Mouse (Mus musculus) thymus, adult 2 months (tissue): ENCODE data around the gene Apoa5. TPM values are rescaled to one million over a fixed set of nuclear protein-coding genes. Genes with fewer than 3 reads are reported as not detected.

Experiments used
- DNase-seq: peaks from one replicate; pipeline ENCODE4 v3.0.0; 2021
- H3K27ac ChIP-seq: fragments of 200-500 bp; 2 replicates; pipeline ENCODE4 v1.5.1; 2012; ENCODE audit warnings: low read length, control low read depth; ENCODE audit not compliant: control insufficient read depth, insufficient read depth
- H3K27me3 ChIP-seq: fragments of 200-500 bp; 2 replicates; pipeline ENCODE4 v1.6.1; 2012; ENCODE audit warnings: mild to moderate bottlenecking, low read length, moderate library complexity, mixed read lengths; ENCODE audit not compliant: control insufficient read depth, insufficient read depth
- H3K36me3 ChIP-seq: fragments of 200-500 bp; 2 replicates; pipeline ENCODE4 v1.6.1; 2012; ENCODE audit warnings: mild to moderate bottlenecking, low read length, moderate library complexity; ENCODE audit not compliant: control insufficient read depth, insufficient read depth
- H3K4me1 ChIP-seq: fragments of 200-500 bp; replicated peaks from 2 replicates; pipeline ENCODE4 v1.6.1; 2012; ENCODE audit warnings: low read length; ENCODE audit not compliant: control insufficient read depth, insufficient read depth
- H3K4me3 ChIP-seq: fragments of 200-500 bp; 2 replicates; pipeline ENCODE4 v1.5.1; 2012; ENCODE audit warnings: mild to moderate bottlenecking, low read length, control low read depth, moderate library complexity; ENCODE audit not compliant: control insufficient read depth, insufficient read depth
- CTCF ChIP-seq: fragments of 200-500 bp; IDR thresholded peaks from 2 replicates; pipeline ENCODE4 v1.5.1; 2012; ENCODE audit warnings: mild to moderate bottlenecking, control low read depth, low read length, moderate library complexity, borderline replicate concordance; ENCODE audit not compliant: control insufficient read depth, poor library complexity, insufficient read depth; ENCODE audit errors: extremely low read depth
- POLR2A ChIP-seq: fragments of 200-500 bp; IDR thresholded peaks from 2 replicates; pipeline ENCODE4 v1.6.1; 2012; ENCODE audit warnings: mild to moderate bottlenecking, low read length, control low read depth, moderate library complexity; ENCODE audit not compliant: control insufficient read depth, poor library complexity, insufficient read depth; ENCODE audit errors: extremely low read depth
- WGBS: fragments of 180-500 bp; shearing (Covaris S2); methylation state at CpG from one replicate; pipeline ENCODE4 v1.1.7; 2018; 5-methylcytosine and 5-hydroxymethylcytosine counted together
- polyA plus RNA-seq: library from polyadenylated mRNA; depleted of rRNA; stranded (reverse); fragments of >200 nt; gene quantifications from 2 replicates; pipeline ENCODE4 v1.2.3, GENCODE M21; 2012

Gene Apoa5
- polyA plus RNA-seq, 1 experiment, result 0.09 TPM

DNA sequence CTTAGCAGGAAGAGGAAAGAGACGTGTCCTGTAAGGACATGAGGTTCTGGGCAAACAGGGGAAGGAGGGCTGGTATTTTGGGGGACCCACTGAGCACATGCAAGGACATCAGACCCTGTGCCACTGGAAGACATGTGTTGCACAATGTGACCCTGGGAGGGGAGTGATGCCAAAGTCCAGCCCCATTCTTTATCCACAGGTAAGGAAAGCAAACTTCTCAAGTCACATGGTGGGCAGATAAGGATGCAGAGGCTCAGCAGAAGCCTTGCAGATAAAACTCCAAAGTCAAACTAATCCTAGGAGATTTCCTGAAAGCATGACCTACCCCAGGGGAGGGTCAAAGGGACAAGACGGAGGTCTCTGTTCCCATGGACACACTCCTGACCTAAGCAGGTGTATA lies 26.6 kb upstream of the Apoa5 start:
- Histone ChIP-seq H3K4me1 (no peaks in the 10 kb centered on the region), H3K27ac (no peak overlapping the region), H3K36me3 (no peaks in the 10 kb centered on the region), H3K4me3 (no peak overlapping the region), H3K27me3 (no peaks in the 10 kb centered on the region)
- TF ChIP-seq CTCF (no peak), POLR2A (no peak)
- 91% methylated on average over 2 of the region's 2 CpGs for WGBS
- no peak for DNase-seq

GRCm38 (mm10) chr9:46243122-46243521 lies 25.3 kb upstream of the Apoa5 start:
- no peak for TF ChIP-seq POLR2A
- no peak for TF ChIP-seq CTCF
- H3K36me3 ChIP-seq, result no peaks in the 10 kb centered on the region
- no peaks in the 10 kb centered on the region for H3K27me3 ChIP-seq
- WGBS, result 84% methylated on average over 4 of the region's 4 CpGs
- DNase-seq, result no peak
- H3K27ac ChIP-seq, result no peak overlapping the region
- H3K4me3 ChIP-seq, result no peak overlapping the region
- no peaks in the 10 kb centered on the region for H3K4me1 ChIP-seq

DNA sequence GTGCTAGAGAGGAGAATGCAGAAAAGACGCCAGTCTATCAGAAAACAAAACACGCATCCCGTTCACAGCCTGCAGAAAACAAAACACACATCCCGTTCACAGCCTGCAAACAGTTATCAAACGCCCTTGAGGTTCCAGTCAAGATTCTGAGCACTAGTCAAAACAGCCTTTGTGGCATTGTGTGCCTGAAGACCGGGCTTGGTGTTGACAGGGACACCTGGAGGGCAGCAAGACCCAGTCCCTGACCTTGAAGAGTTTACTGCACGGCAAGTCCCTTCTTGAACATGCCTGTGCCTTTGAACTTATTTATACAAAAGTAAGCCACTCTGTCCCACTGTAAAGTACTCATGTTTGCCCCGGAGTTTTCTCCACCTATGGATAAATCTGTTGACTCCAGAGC lies 24.8 kb upstream of the Apoa5 start:
- H3K4me3 ChIP-seq, result no peak overlapping the region
- no peaks in the 10 kb centered on the region for H3K36me3 ChIP-seq
- no peak for TF ChIP-seq CTCF
- WGBS, result 82% methylated on average over 8 of the region's 8 CpGs
- H3K27ac ChIP-seq, result no peak overlapping the region
- H3K27me3 ChIP-seq, result no peaks in the 10 kb centered on the region
- DNase-seq, result no peak
- H3K4me1 ChIP-seq, result no peaks in the 10 kb centered on the region

DNA sequence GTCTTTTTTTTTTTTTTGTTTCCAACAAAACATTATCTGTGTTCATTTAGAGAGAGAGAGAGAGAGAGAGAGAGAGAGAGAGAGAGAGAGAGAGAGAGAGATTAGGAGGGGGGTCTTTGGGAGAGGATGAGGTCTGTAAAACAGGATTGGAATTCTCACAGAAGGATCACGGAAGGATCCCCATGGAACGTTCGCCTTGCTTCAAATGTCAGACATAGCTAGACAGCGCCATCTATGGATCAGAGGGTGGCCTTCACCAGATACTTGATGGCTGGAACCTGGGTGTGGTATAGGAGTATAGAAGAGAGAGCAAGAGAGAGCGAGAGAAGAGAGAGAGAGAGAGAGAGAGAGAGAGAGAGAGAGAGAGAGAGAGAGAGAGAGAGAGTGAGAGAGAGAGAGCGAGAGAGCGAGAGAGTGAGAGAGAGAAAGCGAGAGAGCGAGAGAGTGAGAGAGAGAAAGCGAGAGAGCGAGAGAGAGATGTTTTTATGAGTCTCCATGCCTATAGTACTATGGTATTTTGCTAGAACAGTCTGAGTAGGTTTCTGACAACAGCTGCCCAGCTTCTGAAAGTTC lies 21.6 kb upstream of the Apoa5 start:
- Histone ChIP-seq H3K4me3 (no peak overlapping the region), H3K4me1 (no peaks in the 10 kb centered on the region), H3K27ac (no peak overlapping the region), H3K36me3 (no peaks in the 10 kb centered on the region), H3K27me3 (no peaks in the 10 kb centered on the region)
- WGBS, result 34% methylated on average over 11 of the region's 11 CpGs
- DNase-seq, result peak; percentile 46
- no peak for TF ChIP-seq POLR2A
- no peak for TF ChIP-seq CTCF

DNA sequence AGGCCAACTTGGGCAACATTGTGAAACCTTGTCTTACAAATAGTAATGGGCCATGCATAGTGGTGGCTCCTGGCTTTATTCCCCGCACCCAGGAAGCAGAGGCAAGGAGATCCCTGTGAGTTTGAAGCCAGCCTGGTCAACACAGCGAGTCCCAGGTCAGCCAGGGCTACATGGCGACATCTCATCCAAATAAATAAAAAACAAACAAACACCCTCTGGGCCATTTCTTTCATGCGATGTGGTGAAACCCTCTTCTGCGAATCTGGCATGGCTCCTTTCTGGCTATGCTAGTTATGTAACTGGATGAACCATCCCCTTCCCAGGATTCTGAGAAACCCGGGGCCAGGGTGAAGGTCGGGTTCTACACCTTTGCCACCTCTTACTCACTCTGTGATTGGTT lies 12.3 kb upstream of the Apoa5 start:
- Histone ChIP-seq H3K4me3 (no peak overlapping the region), H3K4me1 (no peaks in the 10 kb centered on the region), H3K36me3 (no peaks in the 10 kb centered on the region), H3K27me3 (no peaks in the 10 kb centered on the region), H3K27ac (no peak overlapping the region)
- no peak for DNase-seq
- 95% methylated on average over 7 of the region's 7 CpGs for WGBS
- TF ChIP-seq POLR2A (no peak), CTCF (no peak)

DNA sequence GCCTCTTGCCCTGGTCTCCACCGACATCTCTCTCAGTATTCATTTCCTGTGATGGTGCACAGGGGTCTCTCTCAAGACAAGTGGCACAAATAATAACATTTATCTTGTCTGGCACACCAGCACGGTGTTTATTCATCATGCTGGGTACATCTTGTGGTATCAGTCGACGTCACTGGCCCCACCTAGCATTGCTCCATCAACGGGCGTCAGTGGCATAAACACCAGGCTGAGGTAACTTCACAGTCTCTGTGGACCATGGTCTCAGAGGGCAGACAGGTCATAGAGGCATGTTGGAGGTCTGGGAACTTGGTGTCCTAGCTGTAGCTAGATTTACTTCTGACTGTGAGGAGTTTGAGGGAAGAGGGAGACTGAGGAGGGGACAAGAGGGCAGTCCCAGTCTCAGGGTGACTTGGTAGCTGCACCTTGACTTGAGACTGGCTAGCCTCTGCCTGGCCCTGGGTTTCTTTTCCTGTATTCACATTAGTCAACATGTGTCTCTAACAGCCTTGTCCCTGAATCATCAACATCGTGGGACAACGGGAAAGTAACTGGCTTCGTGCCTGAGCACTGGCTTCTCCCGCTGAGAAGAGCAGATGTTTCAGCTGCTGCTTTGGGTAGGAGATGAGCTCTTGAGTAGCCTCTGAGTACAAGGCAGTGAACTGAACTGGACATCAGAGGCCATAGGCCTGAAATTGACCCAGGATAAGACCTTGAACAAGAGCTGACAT lies 11.6 kb upstream of the Apoa5 start:
- no peaks in the 10 kb centered on the region for H3K4me1 ChIP-seq
- no peak overlapping the region for H3K27ac ChIP-seq
- H3K4me3 ChIP-seq, result no peak overlapping the region
- TF ChIP-seq CTCF (no peak), POLR2A (no peak)
- H3K27me3 ChIP-seq, result no peaks in the 10 kb centered on the region
- DNase-seq, result no peak
- WGBS, result 94% methylated on average over 10 of the region's 10 CpGs
- H3K36me3 ChIP-seq, result no peaks in the 10 kb centered on the region
